Mouse (Mus musculus): Measurements from ENCODE around the gene Nkx2-9. TPM values are rescaled to one million over a fixed set of nuclear protein-coding genes. Genes with fewer than 3 reads are reported as not detected.

The Nkx2-9 gene
- not detected for total RNA-seq (2021)
- long read RNA-seq, experiment 1 = 0 reads
- long read RNA-seq, experiment 2 = 0 reads

DNA sequence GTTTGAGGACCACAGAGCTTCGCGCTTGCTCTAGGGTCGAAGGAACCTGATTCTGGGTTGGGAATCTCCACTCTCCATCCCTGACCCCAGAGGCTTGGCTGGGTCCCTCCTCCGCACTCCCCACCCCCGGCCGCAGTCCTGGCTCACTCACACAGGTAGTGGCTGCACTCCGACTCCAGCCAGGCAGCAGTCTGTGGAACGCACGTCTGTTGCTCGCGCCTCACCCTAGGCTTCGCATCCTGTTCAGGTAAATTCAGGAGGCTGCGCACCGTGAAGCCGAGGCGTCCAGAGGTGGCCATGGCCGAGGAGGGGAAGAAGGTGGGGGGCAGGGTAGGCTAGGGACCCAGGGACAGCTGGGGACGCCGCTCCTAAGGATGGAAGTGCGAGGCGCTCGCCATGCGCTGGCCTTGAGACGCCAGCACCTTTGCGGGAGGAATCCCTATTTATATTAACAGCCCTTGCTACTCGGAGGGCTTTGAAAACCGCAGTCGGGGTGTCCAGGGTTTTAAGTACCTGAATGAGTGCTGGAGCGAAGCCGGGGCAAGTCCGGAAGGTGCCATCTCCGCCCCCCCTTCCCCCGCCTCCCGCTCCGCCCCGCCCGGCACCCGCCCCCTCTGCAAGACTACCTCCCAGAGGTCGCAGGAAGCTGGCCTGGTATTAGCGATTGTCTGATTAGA is at the start of gene Nkx2-9:
Gene Nkx2-9, minus strand, starts transcription at position 524 of the 677 bp plus-strand sequence.
- no peak within 1 kb of the TSS for H3K27ac ChIP-seq
- no peak for DNase-seq
- H3K4me3 ChIP-seq = peak within 1 kb of the TSS; percentile 19; the same call in 1 of the 2 replicates
- intact Hi-C loops (cut with DNase I) = no loop called here
- TF ChIP-seq CTCF (IDR thresholded peaks at IDR 0.05) = no peak

DNA sequence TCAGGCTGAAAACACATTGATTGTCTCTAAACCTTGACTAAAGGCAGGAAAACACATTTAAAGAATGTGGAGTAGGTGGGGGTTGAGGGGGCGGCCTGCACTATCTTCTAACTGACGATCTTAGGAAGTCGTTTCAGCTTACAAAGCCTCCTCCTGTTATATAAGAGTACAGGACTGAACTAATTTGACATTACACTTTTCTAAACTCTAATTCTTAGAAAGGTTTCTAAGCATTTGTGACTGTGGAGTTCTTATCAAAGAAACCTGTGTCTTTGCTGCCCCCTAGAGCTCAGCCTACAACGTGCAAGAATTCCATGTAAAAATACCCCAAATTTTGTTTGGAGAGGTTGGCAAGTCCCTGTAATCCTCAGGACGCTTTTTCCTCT is 24.1 kb upstream of the Nkx2-9 start:
- peak; percentile 25 for DNase-seq
- Histone ChIP-seq H3K27ac (no peak overlapping the region), H3K4me3 (peak overlapping the region; percentile 37)
- peak; percentile 61 for TF ChIP-seq CTCF (IDR thresholded peaks at IDR 0.05)
- intact Hi-C loops (cut with DNase I) = loop anchor here (2.0 kb wide), 1 partner anchor 578 kb away; no protein-coding TSS in a partner anchor

DNA sequence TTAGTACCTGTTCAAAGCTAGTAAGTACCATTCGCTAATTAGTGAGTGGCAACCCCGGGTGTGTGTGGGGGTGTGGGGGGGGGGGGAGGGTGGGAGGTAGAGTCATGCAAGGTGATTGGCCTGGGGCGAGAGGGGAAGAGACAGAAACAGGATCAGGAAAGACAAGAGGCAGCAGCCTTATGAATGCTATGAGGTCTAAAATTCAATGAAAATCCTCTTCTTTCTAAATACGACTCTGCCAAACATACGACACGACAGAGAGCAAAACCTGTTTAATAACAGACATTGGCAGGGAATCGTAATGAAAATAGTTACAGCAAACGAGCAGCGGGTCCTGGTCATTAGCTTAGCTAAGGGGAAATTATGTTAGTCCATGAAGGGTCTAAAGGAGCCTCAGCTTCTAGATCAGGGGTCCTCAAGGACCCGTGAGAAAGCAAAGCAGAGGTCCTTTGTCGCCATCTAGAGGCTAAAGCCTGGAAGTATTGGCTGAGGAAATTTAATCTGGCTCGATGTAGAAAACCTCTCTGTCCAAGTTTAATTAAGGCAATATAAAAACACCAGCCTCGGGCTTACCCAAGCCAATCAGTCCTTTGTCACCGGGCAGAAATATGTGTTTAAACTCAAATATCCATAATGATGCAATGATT is 23.6 kb upstream of the Nkx2-9 start:
- peak overlapping the region; percentile 37 for H3K4me3 ChIP-seq

GRCm38 (mm10) chr12:56616088-56616487 is 3.0 kb upstream of the Nkx2-9 start:
- no peak overlapping the region for H3K4me3 ChIP-seq
- intact Hi-C loops (cut with DNase I) = no loop called here
- no peak overlapping the region for H3K27ac ChIP-seq
- DNase-seq = no peak
- no peak for TF ChIP-seq CTCF (IDR thresholded peaks at IDR 0.05)

More for the DNA sequence above, 23.6 kb upstream of the Nkx2-9 start:
- no peak for DNase-seq
- TF ChIP-seq CTCF (IDR thresholded peaks at IDR 0.05) = peak; percentile 67
- H3K27ac ChIP-seq = no peak overlapping the region
- intact Hi-C loops (cut with DNase I) = loop anchor here (2.0 kb wide), 1 partner anchor 578 kb away; no protein-coding TSS in a partner anchor

- Histone ChIP-seq H3K27ac (no peak overlapping the region), H3K4me3 (no peak overlapping the region)
- no peak for DNase-seq
- intact Hi-C loops (cut with DNase I) = no loop called here
- no peak for TF ChIP-seq CTCF (IDR thresholded peaks at IDR 0.05)
These were observed 2.3 kb upstream of the Nkx2-9 start for GRCm38 (mm10) chr12:56615391-56615790.

- intact Hi-C loops (cut with DNase I) = no loop called here
- Histone ChIP-seq H3K27ac (no peak overlapping the region), H3K4me3 (no peak overlapping the region)
- DNase-seq = no peak
- TF ChIP-seq CTCF (IDR thresholded peaks at IDR 0.05) = no peak
These were observed 1.4 kb upstream of the Nkx2-9 start for GRCm38 (mm10) chr12:56614513-56614912.

DNA sequence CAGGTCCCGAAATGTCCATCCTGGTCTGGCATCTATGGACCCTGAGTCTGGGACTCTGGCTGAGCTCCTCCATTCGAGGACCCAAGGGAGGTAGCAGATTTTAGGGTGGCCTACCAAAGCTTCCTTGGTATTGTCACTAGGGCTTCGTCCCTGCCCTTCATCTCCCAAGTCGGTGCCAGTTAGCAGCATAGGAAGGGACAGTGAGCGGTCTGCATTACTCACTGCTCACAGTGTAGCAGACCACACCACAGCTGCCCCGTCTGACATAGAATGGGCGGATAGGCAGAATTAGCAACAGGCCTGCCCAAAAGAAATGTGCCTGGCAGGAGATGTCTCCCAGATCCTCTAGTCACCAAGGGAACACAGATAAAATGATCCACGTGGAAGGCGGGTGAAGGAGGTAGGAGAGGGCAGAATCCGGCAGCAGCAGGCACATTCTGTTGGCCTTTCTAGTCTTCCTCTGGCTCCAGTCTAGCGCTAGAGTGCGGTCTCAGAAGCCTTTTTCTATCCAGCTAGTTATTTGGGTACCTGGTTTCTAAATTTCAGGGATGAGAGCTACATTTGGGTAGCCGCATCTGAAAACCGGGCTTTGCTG is 929 bp upstream of the Nkx2-9 start:
- no peak for TF ChIP-seq CTCF (IDR thresholded peaks at IDR 0.05)
- DNase-seq = no peak
- intact Hi-C loops (cut with DNase I) = no loop called here

GRCm38 (mm10) chr12:56613438-56613830 is 350 bp upstream of the Nkx2-9 start:
- TF ChIP-seq CTCF (IDR thresholded peaks at IDR 0.05) = no peak
- Histone ChIP-seq H3K27ac (no peak overlapping the region), H3K4me3 (peak overlapping the region; percentile 19; the same call in 1 of the 2 replicates)
- intact Hi-C loops (cut with DNase I) = no loop called here
- DNase-seq = no peak

More for the DNA sequence above, 929 bp upstream of the Nkx2-9 start:
- H3K27ac ChIP-seq = no peak overlapping the region
- H3K4me3 ChIP-seq = no peak overlapping the region

DNA sequence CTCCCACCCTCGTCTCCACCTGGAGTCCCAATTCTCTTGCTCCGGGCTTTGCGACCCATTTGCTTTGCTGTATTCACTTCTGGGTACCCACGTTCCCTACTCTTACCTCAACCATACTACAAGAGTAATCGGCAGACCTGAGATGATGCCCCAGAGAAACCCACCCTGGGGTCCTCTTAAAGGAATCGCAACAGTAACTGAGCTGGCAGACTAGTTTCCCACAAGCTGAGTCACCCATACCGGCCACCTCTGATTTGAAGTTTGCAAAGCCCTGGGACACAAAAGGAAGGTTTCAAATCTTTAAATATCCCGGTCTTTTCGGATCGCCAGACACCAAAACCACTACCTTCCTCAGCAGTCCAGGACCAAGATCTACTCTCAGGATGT is 742 bp downstream of the Nkx2-9 start:
- intact Hi-C loops (cut with DNase I) = no loop called here
- Histone ChIP-seq H3K4me3 (no peak overlapping the region), H3K27ac (no peak overlapping the region)
- TF ChIP-seq CTCF (IDR thresholded peaks at IDR 0.05) = no peak
- no peak for DNase-seq

DNA sequence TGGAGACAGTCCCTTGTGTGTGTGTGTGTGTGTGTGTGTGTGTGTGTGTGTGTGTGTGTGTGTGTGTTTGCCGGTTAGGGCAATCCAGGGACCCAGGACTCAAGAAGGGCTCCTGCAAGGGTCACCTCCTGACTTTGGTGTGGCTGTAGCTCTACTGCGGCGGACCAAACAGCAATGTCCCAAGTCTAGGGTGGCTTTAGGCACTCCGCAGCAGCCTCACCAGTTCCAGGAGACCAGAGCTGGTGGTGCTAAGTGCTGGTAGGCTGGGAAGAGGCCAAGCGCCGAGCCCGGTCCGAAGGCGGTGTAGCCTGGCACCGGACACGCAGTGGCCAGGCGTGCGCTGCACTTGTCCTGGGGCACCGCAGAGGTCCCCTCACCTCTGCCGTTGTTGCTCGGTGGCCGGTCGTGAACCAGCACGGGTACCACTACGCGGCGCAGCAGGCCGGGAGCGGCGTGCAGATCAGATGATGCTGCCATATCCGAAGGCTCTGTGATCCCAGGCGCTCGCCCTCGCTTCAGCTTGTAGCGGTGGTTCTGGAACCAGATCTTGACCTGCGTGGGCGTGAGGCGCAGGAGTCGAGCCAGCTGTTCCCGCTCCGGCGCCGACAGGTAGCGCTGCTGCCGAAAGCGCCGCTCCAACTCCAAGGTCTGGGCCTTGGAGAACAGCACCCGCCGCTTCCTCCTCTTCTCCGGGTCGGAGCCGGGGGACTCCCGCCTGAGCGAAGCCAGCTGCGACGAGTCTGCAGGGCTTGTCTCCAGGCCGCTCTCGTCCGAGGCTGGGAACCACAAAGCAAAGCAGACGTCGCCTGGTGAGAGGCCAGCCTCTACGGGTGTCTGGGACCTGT is 1.4 kb downstream of the Nkx2-9 start:
- DNase-seq = no peak
- TF ChIP-seq CTCF (IDR thresholded peaks at IDR 0.05) = no peak
- intact Hi-C loops (cut with DNase I) = no loop called here
- peak overlapping the region; percentile 29 for H3K4me3 ChIP-seq
- H3K27ac ChIP-seq = no peak overlapping the region

DNA sequence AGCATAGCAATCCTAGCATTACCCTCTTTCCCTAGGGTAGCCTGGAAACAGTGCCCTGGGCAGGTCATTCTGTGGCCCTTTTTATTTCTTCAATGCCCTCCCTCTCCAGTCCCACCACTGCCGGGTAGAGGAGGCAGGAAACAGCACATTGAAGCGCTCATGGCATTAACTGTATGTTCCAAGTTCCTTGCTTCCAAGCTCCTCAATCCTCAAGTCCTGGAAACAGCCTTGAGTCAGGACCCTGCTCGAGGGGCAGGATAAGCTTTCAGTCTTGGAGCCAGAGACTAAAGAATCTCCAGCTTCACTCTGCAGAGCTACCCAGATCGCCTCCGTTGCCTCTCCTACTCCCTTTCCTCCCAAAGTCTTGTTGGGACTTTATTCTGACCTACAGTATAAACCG is 2.2 kb downstream of the Nkx2-9 start:
- Histone ChIP-seq H3K27ac (no peak overlapping the region), H3K4me3 (no peak overlapping the region)
- intact Hi-C loops (cut with DNase I) = no loop called here
- no peak for DNase-seq
- TF ChIP-seq CTCF (IDR thresholded peaks at IDR 0.05) = no peak

GRCm38 (mm10) chr12:56591722-56592121 is 21.4 kb downstream of the Nkx2-9 start:
- peak; percentile 61 for TF ChIP-seq CTCF (IDR thresholded peaks at IDR 0.05)
- intact Hi-C loops (cut with DNase I) = no loop called here
- no peak for DNase-seq
- H3K4me3 ChIP-seq = no peak overlapping the region
- H3K27ac ChIP-seq = no peak overlapping the region
